Mouse (Mus musculus) G1E (cell line): ENCODE results near the gene Cxcl17. TPM values are rescaled to one million over a fixed set of nuclear protein-coding genes. Genes with fewer than 3 reads are reported as not detected.

Experiments used
- ATAC-seq: 2 replicates; pipeline ENCODE4 v1.8.0; 2016; ENCODE audit warnings: mild to moderate bottlenecking; ENCODE audit not compliant: insufficient number of reproducible peaks, poor library complexity, low FRiP score, severe bottlenecking; ENCODE audit errors: extremely low read depth
- DNase-seq: peaks from one replicate; pipeline ENCODE4 v3.0.0; 2012; ENCODE audit warnings: low spot score
- H3K27me3 ChIP-seq: 2 replicates; pipeline ENCODE4 v1.6.1; 2012; ENCODE audit warnings: mild to moderate bottlenecking, low read length, inconsistent platforms; ENCODE audit not compliant: insufficient read depth
- H3K36me3 ChIP-seq: replicated peaks from 2 replicates; pipeline ENCODE3; 2012; ENCODE audit warnings: mild to moderate bottlenecking, inconsistent platforms
- H3K4me1 ChIP-seq: 2 replicates; pipeline ENCODE4 v1.6.1; 2012; ENCODE audit warnings: low read depth, low read length, inconsistent platforms, mixed read lengths; ENCODE audit not compliant: insufficient read depth
- H3K4me3 ChIP-seq: 2 replicates; pipeline ENCODE4 v1.5.1; 2012; ENCODE audit warnings: low read depth, mild to moderate bottlenecking, inconsistent platforms, low read length, moderate library complexity, mixed read lengths
- H3K9me3 ChIP-seq: replicated peaks from 2 replicates; pipeline ENCODE4 v1.6.1; 2012; ENCODE audit warnings: inconsistent platforms
- CTCF ChIP-seq: IDR thresholded peaks from 2 replicates; pipeline ENCODE4 v1.5.1; 2012; ENCODE audit warnings: low read depth, low read length, inconsistent platforms, mixed read lengths
- GATA1 ChIP-seq: IDR thresholded peaks from 2 replicates; pipeline ENCODE4 v1.6.1; 2012; ENCODE audit warnings: borderline replicate concordance, low read length, inconsistent platforms, mixed read lengths
- GATA2 ChIP-seq: IDR thresholded peaks from 2 replicates; pipeline ENCODE4 v1.6.1; 2012; ENCODE audit warnings: low read depth, low read length, inconsistent platforms, borderline replicate concordance
- POLR2AphosphoS5 ChIP-seq: IDR thresholded peaks from 2 replicates; pipeline ENCODE4 v1.6.1; 2012; ENCODE audit warnings: low read depth, low read length, inconsistent platforms; ENCODE audit not compliant: insufficient replicate concordance
- TAL1 ChIP-seq: conservative IDR thresholded peaks from 2 replicates; pipeline ENCODE4 v1.6.1; 2012; ENCODE audit warnings: low read depth, low read length, inconsistent platforms, mixed read lengths
- polyA plus RNA-seq: library from polyadenylated mRNA; stranded (reverse); fragments of >175 nt; gene quantifications from 2 replicates; pipeline ENCODE4 v1.2.3, GENCODE M21; 2012
- total RNA-seq, 2 experiments: library from RNA; stranded (forward) in 1 of 2; stranded (reverse) in 1 of 2; fragments of 200-1000 nt in 1 of 2; fragments of >200 nt in 1 of 2; fragmentation: Nextera tagmentation in 1 of 2; gene quantifications; 2 replicates each; pipeline ENCODE4 v1.2.3; 2014 to 2017

The Cxcl17 gene
- total and polyA plus RNA-seq, 3 experiments: not detected

DNA sequence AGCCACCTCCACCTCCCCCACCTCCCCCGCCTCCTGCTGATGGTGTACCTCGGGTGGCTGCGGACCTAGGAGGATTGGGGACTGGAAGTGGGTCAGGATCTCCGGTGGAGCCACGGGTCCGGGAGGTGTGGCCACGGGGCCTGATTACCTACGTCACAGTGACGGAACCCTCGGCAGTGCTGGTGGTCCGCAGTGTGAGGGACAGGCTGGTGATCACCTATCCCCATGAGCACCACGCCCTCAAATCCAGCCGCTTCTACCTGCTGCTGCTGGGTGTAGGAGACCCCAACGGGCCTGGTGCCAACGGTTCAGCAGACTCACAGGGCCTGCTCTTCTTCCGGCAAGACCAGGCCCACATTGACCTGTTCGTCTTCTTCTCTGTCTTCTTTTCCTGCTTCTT, 49.1 kb downstream of the Cxcl17 start:
- Histone ChIP-seq H3K4me1 (peaks cover under 1% of the 10 kb centered on the region; the same call in 1 of the 2 replicates), H3K4me3 (no peak overlapping the region), H3K9me3 (no peaks in the 10 kb centered on the region), H3K36me3 (peaks cover 56% of the 10 kb centered on the region), H3K27me3 (peaks cover 20% of the 10 kb centered on the region)
- ATAC-seq: no peak
- TF ChIP-seq TAL1: no peak
- no peak for TF ChIP-seq GATA1
- TF ChIP-seq POLR2AphosphoS5: no peak
- no peak for TF ChIP-seq GATA2
- no peak for TF ChIP-seq CTCF
- DNase-seq: no peak

GRCm38 (mm10) chr7:25363151-25363550, 49.5 kb downstream of the Cxcl17 start:
- Histone ChIP-seq H3K4me3 (no peak overlapping the region), H3K36me3 (peaks cover 61% of the 10 kb centered on the region), H3K9me3 (no peaks in the 10 kb centered on the region), H3K27me3 (peaks cover 15% of the 10 kb centered on the region), H3K4me1 (peaks cover 2% of the 10 kb centered on the region; the same call in 1 of the 2 replicates)
- ATAC-seq (no peak), DNase-seq (no peak)
- peak; percentile 29; the same call in 1 of the 2 replicates for TF ChIP-seq CTCF
- no peak for TF ChIP-seq GATA2
- TF ChIP-seq TAL1: no peak

- no peaks in the 10 kb centered on the region for H3K9me3 ChIP-seq
- peaks cover 6% of the 10 kb centered on the region; the same call in 1 of the 2 replicates for H3K4me1 ChIP-seq
- H3K4me3 ChIP-seq: 0 out of 2 replicates have a peak overlapping the region, but pooled peaks have one; percentile 13
- peaks cover 92% of the 10 kb centered on the region for H3K36me3 ChIP-seq
- DNase-seq (no peak), ATAC-seq (no peak)
- TF ChIP-seq POLR2AphosphoS5 (no peak), TAL1 (no peak), GATA2 (no peak), CTCF (no peak), GATA1 (no peak)
- no peaks in the 10 kb centered on the region for H3K27me3 ChIP-seq
These were observed 53.9 kb downstream of the Cxcl17 start for GRCm38 (mm10) chr7:25358721-25359206.

Other genes starting within 250 kb of the Cxcl17 start
- 0.38 and 1.6 TPM in 2 replicates for gene Pou2f2, start 233.2 kb downstream of the Cxcl17 start, total RNA-seq (2014; fragmentation: Nextera tagmentation)
- gene Pou2f2, start 233.2 kb downstream of the Cxcl17 start, total RNA-seq (2017): 0.06 and 0.16 TPM in 2 replicates
- gene Pou2f2, start 233.2 kb downstream of the Cxcl17 start, polyA plus RNA-seq: 0.58 and 0.59 TPM in 2 replicates
- gene Dedd2, start 192.3 kb downstream of the Cxcl17 start, total RNA-seq (2014; fragmentation: Nextera tagmentation): 4.6 and 13.1 TPM in 2 replicates
- 9.7 and 13.2 TPM in 2 replicates for gene Dedd2, start 192.3 kb downstream of the Cxcl17 start, total RNA-seq (2017)
- 43.7 and 55.3 TPM in 2 replicates for gene Dedd2, start 192.3 kb downstream of the Cxcl17 start, polyA plus RNA-seq
- 20.4 and 20.8 TPM in 2 replicates for gene Zfp526, start 191.5 kb downstream of the Cxcl17 start, total RNA-seq (2014; fragmentation: Nextera tagmentation)
- 8.8 and 9.9 TPM in 2 replicates for gene Zfp526, start 191.5 kb downstream of the Cxcl17 start, total RNA-seq (2017)
- 27.6 and 28.7 TPM in 2 replicates for gene Zfp526, start 191.5 kb downstream of the Cxcl17 start, polyA plus RNA-seq
- gene Gsk3a, start 175.0 kb downstream of the Cxcl17 start, total RNA-seq (2014; fragmentation: Nextera tagmentation): 154 and 167 TPM in 2 replicates
- 38.9 and 41.6 TPM in 2 replicates for gene Gsk3a, start 175.0 kb downstream of the Cxcl17 start, total RNA-seq (2017)
- gene Gsk3a, start 175.0 kb downstream of the Cxcl17 start, polyA plus RNA-seq: 107 and 113 TPM in 2 replicates
- gene Erf, start 162.1 kb downstream of the Cxcl17 start, total RNA-seq (2014; fragmentation: Nextera tagmentation): 31.5 and 43.4 TPM in 2 replicates
- gene Erf, start 162.1 kb downstream of the Cxcl17 start, total RNA-seq (2017): 6.9 TPM in 2 replicates
- 97.7 and 117 TPM in 2 replicates for gene Erf, start 162.1 kb downstream of the Cxcl17 start, polyA plus RNA-seq
- 154 and 160 TPM in 2 replicates for gene Cic, start 145.2 kb downstream of the Cxcl17 start, total RNA-seq (2014; fragmentation: Nextera tagmentation)
- gene Cic, start 145.2 kb downstream of the Cxcl17 start, total RNA-seq (2017): 32.2 and 36.6 TPM in 2 replicates
- 381 and 382 TPM in 2 replicates for gene Cic, start 145.2 kb downstream of the Cxcl17 start, polyA plus RNA-seq
- gene Pafah1b3, start 114.9 kb downstream of the Cxcl17 start, total RNA-seq (2014; fragmentation: Nextera tagmentation): 39.0 and 41.3 TPM in 2 replicates
- 76.9 and 94.6 TPM in 2 replicates for gene Pafah1b3, start 114.9 kb downstream of the Cxcl17 start, total RNA-seq (2017)
- 69.0 and 79.2 TPM in 2 replicates for gene Pafah1b3, start 114.9 kb downstream of the Cxcl17 start, polyA plus RNA-seq
- not detected in 2 replicates for gene Prr19, start 111.5 kb downstream of the Cxcl17 start, total RNA-seq (2014; fragmentation: Nextera tagmentation)
- not detected in 2 replicates for gene Prr19, start 111.5 kb downstream of the Cxcl17 start, total RNA-seq (2017)
- 0.07 TPM in 1 of 2 replicates, not detected in the other for gene Prr19, start 111.5 kb downstream of the Cxcl17 start, polyA plus RNA-seq
- gene Tmem145, start 106.8 kb downstream of the Cxcl17 start, total RNA-seq (2014; fragmentation: Nextera tagmentation): not detected in 2 replicates
- gene Tmem145, start 106.8 kb downstream of the Cxcl17 start, total RNA-seq (2017): not detected in 2 replicates
- not detected in 2 replicates for gene Tmem145, start 106.8 kb downstream of the Cxcl17 start, polyA plus RNA-seq
- gene Megf8, start 95.7 kb downstream of the Cxcl17 start, total RNA-seq (2014; fragmentation: Nextera tagmentation): 14.3 and 14.4 TPM in 2 replicates
- gene Megf8, start 95.7 kb downstream of the Cxcl17 start, total RNA-seq (2017): 6.3 and 7.5 TPM in 2 replicates
- gene Megf8, start 95.7 kb downstream of the Cxcl17 start, polyA plus RNA-seq: 24.4 and 25.3 TPM in 2 replicates
- not detected in 2 replicates for gene Cnfn, start 43.2 kb downstream of the Cxcl17 start, total RNA-seq (2014; fragmentation: Nextera tagmentation)
- gene Cnfn, start 43.2 kb downstream of the Cxcl17 start, total RNA-seq (2017): not detected in 2 replicates
- not detected in 2 replicates for gene Cnfn, start 43.2 kb downstream of the Cxcl17 start, polyA plus RNA-seq
- 6.1 and 13.0 TPM in 2 replicates for gene Lipe, start 14.2 kb downstream of the Cxcl17 start, total RNA-seq (2014; fragmentation: Nextera tagmentation)
- 4.6 and 4.8 TPM in 2 replicates for gene Lipe, start 14.2 kb downstream of the Cxcl17 start, total RNA-seq (2017)
- gene Lipe, start 14.2 kb downstream of the Cxcl17 start, polyA plus RNA-seq: 15.7 and 16.1 TPM in 2 replicates
- not detected in 2 replicates for gene Ceacam1, start 64.7 kb upstream of the Cxcl17 start, total RNA-seq (2014; fragmentation: Nextera tagmentation)
- gene Ceacam1, start 64.7 kb upstream of the Cxcl17 start, total RNA-seq (2017): 0.17 and 0.66 TPM in 2 replicates
- gene Ceacam1, start 64.7 kb upstream of the Cxcl17 start, polyA plus RNA-seq: not detected in 2 replicates
- gene Ceacam2, start 127.0 kb upstream of the Cxcl17 start, total RNA-seq (2014; fragmentation: Nextera tagmentation): not detected in 2 replicates
- 0.05 TPM in 1 of 2 replicates, not detected in the other for gene Ceacam2, start 127.0 kb upstream of the Cxcl17 start, total RNA-seq (2017)
- not detected in 2 replicates for gene Ceacam2, start 127.0 kb upstream of the Cxcl17 start, polyA plus RNA-seq
- gene Erich4, start 203.0 kb upstream of the Cxcl17 start, total RNA-seq (2014; fragmentation: Nextera tagmentation): not detected in 2 replicates
- gene Erich4, start 203.0 kb upstream of the Cxcl17 start, total RNA-seq (2017): not detected in 2 replicates
- not detected in 2 replicates for gene Erich4, start 203.0 kb upstream of the Cxcl17 start, polyA plus RNA-seq
- gene Dmac2, start 206.5 kb upstream of the Cxcl17 start, total RNA-seq (2014; fragmentation: Nextera tagmentation): 12.7 and 17.8 TPM in 2 replicates
- gene Dmac2, start 206.5 kb upstream of the Cxcl17 start, total RNA-seq (2017): 21.3 and 24.2 TPM in 2 replicates
- gene Dmac2, start 206.5 kb upstream of the Cxcl17 start, polyA plus RNA-seq: 28.0 and 34.2 TPM in 2 replicates
- gene B3gnt8, start 213.8 kb upstream of the Cxcl17 start, total RNA-seq (2014; fragmentation: Nextera tagmentation): 0.15 and 0.83 TPM in 2 replicates
- 0.98 and 1.1 TPM in 2 replicates for gene B3gnt8, start 213.8 kb upstream of the Cxcl17 start, total RNA-seq (2017)
- 1.0 and 1.3 TPM in 2 replicates for gene B3gnt8, start 213.8 kb upstream of the Cxcl17 start, polyA plus RNA-seq
- gene Bckdha, start 246.1 kb upstream of the Cxcl17 start, total RNA-seq (2014; fragmentation: Nextera tagmentation): 6.0 and 7.8 TPM in 2 replicates
- 20.4 and 23.8 TPM in 2 replicates for gene Bckdha, start 246.1 kb upstream of the Cxcl17 start, total RNA-seq (2017)
- 36.6 and 44.1 TPM in 2 replicates for gene Bckdha, start 246.1 kb upstream of the Cxcl17 start, polyA plus RNA-seq
- 71.6 and 84.6 TPM in 2 replicates for gene Exosc5, start 246.3 kb upstream of the Cxcl17 start, total RNA-seq (2014; fragmentation: Nextera tagmentation)
- gene Exosc5, start 246.3 kb upstream of the Cxcl17 start, total RNA-seq (2017): 51.4 and 55.4 TPM in 2 replicates
- gene Exosc5, start 246.3 kb upstream of the Cxcl17 start, polyA plus RNA-seq: 367 and 471 TPM in 2 replicates